Mouse (Mus musculus) G1E (cell line): ENCODE results near the gene Tmem202.

Experiments used
- CTCF ChIP-seq: IDR thresholded peaks from 2 replicates; pipeline ENCODE4 v1.5.1; 2012; ENCODE audit warnings: low read depth, low read length, inconsistent platforms, mixed read lengths
- GATA1 ChIP-seq: IDR thresholded peaks from 2 replicates; pipeline ENCODE4 v1.6.1; 2012; ENCODE audit warnings: borderline replicate concordance, low read length, inconsistent platforms, mixed read lengths
- POLR2AphosphoS5 ChIP-seq: IDR thresholded peaks from 2 replicates; pipeline ENCODE4 v1.6.1; 2012; ENCODE audit warnings: low read depth, low read length, inconsistent platforms; ENCODE audit not compliant: insufficient replicate concordance
- TAL1 ChIP-seq: conservative IDR thresholded peaks from 2 replicates; pipeline ENCODE4 v1.6.1; 2012; ENCODE audit warnings: low read depth, low read length, inconsistent platforms, mixed read lengths

- TF ChIP-seq CTCF = no peak
- TF ChIP-seq TAL1 = no peak
- TF ChIP-seq GATA1 = no peak
- no peak for TF ChIP-seq POLR2AphosphoS5
Measured at GRCm38 (mm10) chr9:59544739-59545138, 5.1 kb upstream of the Tmem202 start.
